ENCODE assay signal across 8 mouse cellular contexts in genomic region chr15:31453098-31453916, GRCm38 (mm10). TPM values are rescaled to one million over a fixed set of nuclear protein-coding genes. Genes with fewer than 3 reads are reported as not detected.
A peak's percentile ranks its signal among the peaks of the same experiment; 100 is the strongest.
DNase-seq lines count a peak whose midpoint lies in the region; ATAC-seq and TF ChIP-seq lines count a peak whose summit lies in the region.

Ropn1l (minus strand) TSS chr15:31453737.

- H3K4me2 ChIP-seq in forebrain, embryonic 16.5 days (ENCODE audit: low read length), result peak within 1 kb of the TSS; percentile 73
- H3K4me2 ChIP-seq in lung, embryonic 15.5 days, result peak within 1 kb of the TSS; percentile 84

- DNase-seq in ES-E14 (ENCODE audit: low read depth, low spot score), result peak; percentile 43
- DNase-seq in cerebellum, adult 11-12 months, result peak; percentile 87
- peak; percentile 93 for DNase-seq in heart, postnatal 4 days
- DNase-seq in layer of hippocampus, adult 8-10 months (ENCODE audit: low spot score in 2 of 2), result peak; percentile 88 to 90
- DNase-seq in ovary, adult 18-20 months (ENCODE audit: low spot score), result peak; percentile 91
- DNase-seq in thymus, postnatal 0 days (ENCODE audit: low spot score), result peak; percentile 61

- H3K9ac ChIP-seq in ES-E14 (ENCODE audit: insufficient read depth, low read depth, low read length, poor library complexity, severe bottlenecking), result peak within 1 kb of the TSS; percentile 69
- H3K9ac ChIP-seq in forebrain, embryonic 16.5 days (replicated peaks; ENCODE audit: low read depth, low read length), result peak within 1 kb of the TSS; percentile 85
- H3K9ac ChIP-seq in lung, embryonic 15.5 days, result peak within 1 kb of the TSS; percentile 70

- in situ Hi-C loops in ES-E14 (cut with MboI; ENCODE audit: low sequenced_read_pairs in 2 of 2, unreplicated experiment in 2 of 2), result no loop called here

- H3K4me3 ChIP-seq in ES-E14 (ENCODE audit: insufficient read depth in 1 of 2, low read depth in 1 of 2, low read length in 2 of 2, poor library complexity in 1 of 2, severe bottlenecking in 1 of 2), result peak within 1 kb of the TSS; percentile 67 to 74
- H3K4me3 ChIP-seq in forebrain, embryonic 16.5 days (replicated peaks; ENCODE audit: low read length), result peak within 1 kb of the TSS; percentile 72
- peak within 1 kb of the TSS; percentile 65 for H3K4me3 ChIP-seq in lung, embryonic 15.5 days

- peaks cover 3% of the 10 kb centered on the region; the same call in 1 of the 2 replicates for H3K36me3 ChIP-seq in ES-E14 (ENCODE audit: control insufficient read depth, insufficient read depth, low read length, poor library complexity, severe bottlenecking)
- H3K36me3 ChIP-seq in forebrain, embryonic 16.5 days (ENCODE audit: control insufficient read depth, insufficient read depth), result peaks cover 4% of the 10 kb centered on the region; the same call in 1 of the 2 replicates
- peaks cover 13% of the 10 kb centered on the region; the same call in 1 of the 2 replicates for H3K36me3 ChIP-seq in lung, embryonic 15.5 days

- no peak within 1 kb of the TSS for H3K27ac ChIP-seq in ES-E14 (ENCODE audit: insufficient read depth, low read depth, low read length, poor library complexity, severe bottlenecking)
- H3K27ac ChIP-seq in forebrain, embryonic 16.5 days (ENCODE audit: low read length), result peak within 1 kb of the TSS; percentile 67
- peak within 1 kb of the TSS; percentile 81 for H3K27ac ChIP-seq in lung, embryonic 15.5 days

- peak; percentile 94 for ATAC-seq in forebrain, embryonic 16.5 days
- ATAC-seq in lung, embryonic 15.5 days (ENCODE audit: borderline replicate concordance, extremely low read depth, low FRiP score, low TSS enrichment), result peak; percentile 95

- WGBS in forebrain, embryonic 16.5 days, result under 1% methylated on average over 57 of the region's 57 CpGs
- WGBS in lung, embryonic 15.5 days, result under 1% methylated on average over 57 of the region's 57 CpGs

- no peaks in the 10 kb centered on the region for H3K27me3 ChIP-seq in forebrain, embryonic 16.5 days (replicated peaks; ENCODE audit: control insufficient read depth, insufficient read depth, low read length)
- no peaks in the 10 kb centered on the region for H3K27me3 ChIP-seq in lung, embryonic 15.5 days

- no peaks in the 10 kb centered on the region for H3K9me3 ChIP-seq in ES-E14 (ENCODE audit: control insufficient read depth, insufficient read depth, low read depth, low read length)
- no peaks in the 10 kb centered on the region for H3K9me3 ChIP-seq in forebrain, embryonic 16.5 days (ENCODE audit: control insufficient read depth, low read length)
- no peaks in the 10 kb centered on the region for H3K9me3 ChIP-seq in lung, embryonic 15.5 days

- H3K4me1 ChIP-seq in ES-E14 (ENCODE audit: control insufficient read depth in 2 of 2, insufficient read depth in 2 of 2, low read length in 2 of 2, poor library complexity in 1 of 2), result peaks cover 2 to 5% of the 10 kb centered on the region in 2 experiments; a peak in 3 of 4 replicates
- H3K4me1 ChIP-seq in forebrain, embryonic 16.5 days (replicated peaks; ENCODE audit: control insufficient read depth, insufficient read depth, low read length), result peaks cover 7% of the 10 kb centered on the region
- H3K4me1 ChIP-seq in lung, embryonic 15.5 days, result peaks cover 10% of the 10 kb centered on the region; the same call in 1 of the 2 replicates

TF ChIP-seq in ES-E14, 5 proteins besides CTCF, POLR2A, EP300 and RAD21:
- TF ChIP-seq ZC3H11A (IDR thresholded peaks at IDR 0.05; ENCODE audit: borderline replicate concordance, low read depth, low read length), result no peak
- no peak for TF ChIP-seq CHD2 (IDR thresholded peaks at IDR 0.05; ENCODE audit: low read depth, low read length)
- no peak for TF ChIP-seq HCFC1 (IDR thresholded peaks at IDR 0.05; ENCODE audit: borderline replicate concordance, insufficient read depth, low read length)
- TF ChIP-seq MAFK (IDR thresholded peaks at IDR 0.05; ENCODE audit: insufficient read depth, low read depth, low read length), result no peak
- TF ChIP-seq ZNF384 (IDR thresholded peaks at IDR 0.05; ENCODE audit: low read depth, low read length), result no peak
TF ChIP-seq in ES-E14: peak in this region for 0.

RNA-seq across cellular contexts. Expression of gene Ropn1l, which starts in this region (rescaled TPM):
- total RNA-seq in ES-E14 (2012; rRNA removed), result not detected in 2 replicates
- polyA plus RNA-seq in forebrain, embryonic 16.5 days (2015; fragmentation: Nextera tagmentation; extraction: Ambion mirVana), result 0.98 and 1.2 TPM in 2 replicates
- total RNA-seq in heart, postnatal 4 days (2021), result under 1 TPM; 0.38 TPM
- 1 to 10 TPM in 2 of 4 experiments, under 1 TPM in 1, not detected in 1; 0.45 to 1.2 (median 1.2) TPM for total RNA-seq in layer of hippocampus, adult 8-10 months (2022)
- 2.9 and 3.5 TPM in 2 replicates for polyA plus RNA-seq in lung, embryonic 15.5 days (2015; fragmentation: Nextera tagmentation; extraction: Ambion mirVana)
- polyA plus RNA-seq in thymus, postnatal 0 days (2015; fragmentation: Nextera tagmentation; extraction: Ambion mirVana), result 1.0 and 1.4 TPM in 2 replicates

Comparison
In these comparisons a context has a peak if more than half of its experiments do, and no peak if none do; other contexts are left out.
1. Peak in DNase-seq, H3K4me3 ChIP-seq and H3K9ac ChIP-seq in ES-E14; RNA of the gene not detected or under 1 TPM.
2. Peak in DNase-seq in heart, postnatal 4 days; RNA of the gene not detected or under 1 TPM.
3. DNase-seq: peak in every context shown above with its lines; median percentile 93 in heart, postnatal 4 days; 91 in ovary, adult 18-20 months; 89 in layer of hippocampus, adult 8-10 months; 87 in cerebellum, adult 11-12 months; 61 in thymus, postnatal 0 days; 43 in ES-E14.